Mouse (Mus musculus) Muller cell, postnatal 12 days (primary cell): ENCODE measurements around the gene Btnl2.
A peak's percentile ranks its signal among the peaks of the same experiment; 100 is the strongest.

Experiments
- DNase-seq: peaks from one replicate; pipeline ENCODE4 v3.0.0-alpha.2; 2015; ENCODE audit errors: inconsistent ontology term

Btnl2 gene

DNA sequence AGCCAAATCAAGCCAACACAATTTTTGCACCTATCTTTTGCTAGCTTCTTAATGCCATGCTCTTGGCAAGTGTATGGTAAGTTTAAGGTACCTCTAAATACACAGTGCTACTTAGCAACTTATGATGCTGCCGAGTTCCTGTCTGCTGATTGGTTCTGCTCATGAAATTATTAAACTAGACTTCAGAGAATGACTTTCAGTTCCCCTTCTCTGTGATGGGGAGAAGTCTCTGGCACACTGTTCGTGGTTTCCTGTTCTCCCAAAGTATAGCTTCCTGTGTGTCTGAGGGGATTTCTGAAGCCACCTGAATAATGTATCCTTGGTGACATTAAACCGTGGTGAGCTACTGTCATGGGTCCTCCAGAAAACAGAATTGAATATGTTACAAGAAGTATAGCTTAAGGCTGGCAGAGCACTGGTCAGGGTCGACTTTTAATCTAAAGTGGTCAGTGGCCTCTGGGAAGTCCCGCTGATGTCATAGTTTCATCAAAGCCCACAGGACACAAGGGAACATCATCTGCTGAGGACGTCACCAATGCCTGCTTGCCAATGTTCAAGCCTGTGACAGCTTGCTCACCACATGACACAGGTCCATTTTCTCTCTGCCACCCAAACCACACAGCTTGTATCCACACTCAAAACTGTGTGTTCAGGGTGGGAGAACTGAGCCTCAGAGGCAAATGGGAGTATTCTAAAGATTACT lies 6.9 kb upstream of the Btnl2 start:
- peak; percentile 4 for DNase-seq

DNA sequence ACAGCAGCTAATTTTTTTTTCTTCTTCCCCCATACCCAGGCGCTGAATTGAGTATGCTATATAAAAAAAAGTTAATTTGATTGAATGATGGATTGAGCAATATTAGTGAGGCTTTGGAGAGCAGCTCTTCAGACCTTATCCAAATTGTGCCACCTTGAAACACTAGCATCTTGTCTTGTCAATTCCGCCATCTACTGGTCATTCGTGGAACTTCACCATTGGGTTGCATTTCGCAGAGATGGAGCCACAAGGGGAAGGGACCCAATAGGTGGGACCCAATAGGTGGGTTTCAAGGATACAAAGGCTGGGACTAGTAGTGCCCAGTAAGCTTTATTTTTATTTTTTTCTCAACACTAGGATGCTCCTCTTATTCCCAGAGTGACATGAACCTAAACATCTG lies 5.2 kb upstream of the Btnl2 start:
- peak; percentile 35 for DNase-seq

DNA sequence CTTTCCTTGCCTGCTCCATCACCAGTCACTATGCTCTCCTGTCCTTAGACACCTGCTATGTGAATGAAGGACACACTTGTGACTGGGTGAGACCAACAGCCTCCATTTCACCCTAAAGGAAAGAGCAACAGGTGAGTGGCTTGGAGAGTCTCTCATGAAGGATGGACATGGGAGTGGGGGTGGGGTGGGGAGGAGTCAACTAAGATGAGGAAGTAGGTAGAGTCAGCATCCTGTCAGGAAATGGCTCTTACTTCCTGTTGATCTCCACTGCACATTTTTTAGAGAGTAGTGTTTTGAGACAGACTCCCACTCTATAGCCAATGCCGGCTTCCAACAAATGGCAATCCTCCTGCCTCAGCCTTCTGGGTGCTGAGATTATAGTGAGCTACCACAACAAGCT lies 318 bp downstream of the Btnl2 start:
- DNase-seq: no peak

- DNase-seq: no peak
Observed at GRCm38 (mm10) chr17:34362954-34363546, 8.4 kb downstream of the Btnl2 start.

GRCm38 (mm10) chr17:34363676-34364310 lies 9.2 kb downstream of the Btnl2 start:
- DNase-seq: no peak

GRCm38 (mm10) chr17:34365031-34365430 lies 10.4 kb downstream of the Btnl2 start:
- no peak for DNase-seq

GRCm38 (mm10) chr17:34370563-34370962 lies 15.9 kb downstream of the Btnl2 start:
- no peak for DNase-seq

- no peak for DNase-seq
Observed at GRCm38 (mm10) chr17:34373055-34373709, 18.6 kb downstream of the Btnl2 start.

DNA sequence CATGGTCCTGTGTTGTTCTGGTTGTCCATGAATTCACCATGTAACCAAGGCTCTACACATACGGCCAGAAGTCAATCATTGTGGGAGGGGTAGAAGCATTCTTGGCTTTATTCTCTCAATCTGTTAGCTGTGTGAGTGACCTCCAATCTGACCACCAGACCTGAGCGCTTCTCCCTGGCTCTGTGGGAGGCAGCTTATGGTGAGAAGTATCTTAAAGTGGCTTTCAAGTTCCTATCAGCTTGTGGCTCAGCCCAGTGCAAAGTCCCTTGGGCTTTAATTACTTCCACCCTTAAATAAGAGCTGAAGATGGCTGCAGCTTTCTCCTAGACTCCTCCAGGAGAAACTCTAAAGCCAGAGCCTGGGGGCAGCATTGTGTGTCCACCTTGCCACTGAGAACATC lies 22.2 kb downstream of the Btnl2 start, which contains the start of gene Btnl1:
TSS of gene Btnl1 (plus strand) at position 286 of the 400 bp plus-strand sequence.
- DNase-seq: no peak

DNA sequence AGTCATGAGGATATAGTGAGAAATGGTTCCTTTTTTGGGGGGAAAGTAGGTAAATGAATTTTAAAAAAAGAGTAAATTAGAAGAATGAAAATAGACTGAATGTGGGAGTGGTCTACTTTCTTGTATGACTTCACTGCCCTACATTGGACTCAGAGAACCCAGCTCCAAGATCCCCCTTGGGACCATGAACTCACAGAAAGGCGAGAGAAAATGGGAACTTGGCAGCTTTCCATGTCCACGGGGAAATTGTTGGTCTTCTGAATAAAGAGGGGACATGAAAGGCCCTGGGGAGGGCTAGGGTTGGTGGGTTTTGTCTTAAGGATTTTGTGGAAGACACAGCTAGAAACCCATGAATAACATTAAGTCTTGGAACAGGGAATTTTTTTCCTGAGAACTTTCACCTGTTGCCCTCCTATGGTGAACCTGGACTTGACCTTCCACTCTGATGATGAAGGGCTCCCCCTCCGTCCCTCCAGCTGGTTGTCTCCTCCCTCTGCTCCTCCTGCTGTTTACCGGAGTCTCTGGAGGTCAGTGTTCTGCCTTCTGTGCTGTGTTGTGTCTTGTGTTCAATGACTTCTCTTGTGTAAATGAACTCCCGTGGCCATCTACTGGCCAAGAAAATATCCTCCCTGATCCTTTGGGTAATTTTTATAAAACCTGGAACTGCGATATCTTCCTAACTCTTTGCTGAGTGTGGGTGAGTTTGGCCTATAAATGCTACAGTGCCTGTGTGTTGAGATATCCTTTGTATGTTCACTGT lies 23.0 kb downstream of the Btnl2 start:
- DNase-seq: no peak

DNA sequence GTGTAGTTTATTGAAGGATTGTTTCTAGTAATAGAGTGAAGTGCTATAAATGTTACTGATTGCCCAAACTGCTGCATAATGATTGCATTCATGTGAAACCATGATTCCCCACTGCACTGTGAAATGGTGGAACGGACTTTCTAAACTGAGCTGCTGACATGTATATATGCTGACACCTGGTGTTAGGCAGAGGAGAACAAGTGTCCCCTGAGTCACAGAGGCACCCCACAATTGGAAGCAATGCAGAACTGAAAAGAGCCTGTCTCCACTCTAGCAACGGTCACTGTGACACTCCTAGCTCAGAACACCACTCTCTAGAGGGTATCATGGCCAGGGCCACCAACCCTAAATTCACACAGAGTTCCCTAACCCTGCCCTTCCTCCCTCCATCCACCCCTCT lies 24.1 kb downstream of the Btnl2 start:
- no peak for DNase-seq

- no peak for DNase-seq
Observed at GRCm38 (mm10) chr17:34379451-34379850, 24.8 kb downstream of the Btnl2 start.

- DNase-seq: no peak
Observed at GRCm38 (mm10) chr17:34381876-34382275, 27.3 kb downstream of the Btnl2 start.

GRCm38 (mm10) chr17:34383212-34383611 lies 28.6 kb downstream of the Btnl2 start:
- DNase-seq: no peak

- no peak for DNase-seq
Observed at GRCm38 (mm10) chr17:34384699-34385098, 30.1 kb downstream of the Btnl2 start.

GRCm38 (mm10) chr17:34386656-34387055 lies 32.0 kb downstream of the Btnl2 start:
- no peak for DNase-seq

- DNase-seq: no peak
Observed at GRCm38 (mm10) chr17:34388513-34388912, 33.9 kb downstream of the Btnl2 start.

DNA sequence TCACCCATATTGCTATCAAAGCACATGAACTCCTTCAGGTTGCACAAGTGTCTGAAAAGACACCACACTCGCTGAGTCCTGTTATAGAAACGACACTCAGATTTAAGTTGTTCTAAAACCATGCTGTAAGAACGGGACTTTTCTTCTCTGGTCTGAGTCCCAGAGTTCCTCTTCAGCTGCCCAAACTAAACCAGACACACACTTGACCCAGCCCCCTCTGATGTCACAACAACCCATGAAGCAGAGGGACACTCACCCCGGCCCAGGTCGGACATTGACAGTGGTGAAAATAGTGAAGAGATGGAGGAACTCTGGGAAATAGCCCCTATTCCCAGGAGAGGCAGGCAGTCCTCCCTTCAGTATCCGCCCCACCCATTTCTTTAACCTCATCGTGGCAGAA lies 36.9 kb downstream of the Btnl2 start:
- DNase-seq: no peak

- peak; percentile 61 for DNase-seq
Observed at GRCm38 (mm10) chr17:34392321-34392720, 37.7 kb downstream of the Btnl2 start.

DNA sequence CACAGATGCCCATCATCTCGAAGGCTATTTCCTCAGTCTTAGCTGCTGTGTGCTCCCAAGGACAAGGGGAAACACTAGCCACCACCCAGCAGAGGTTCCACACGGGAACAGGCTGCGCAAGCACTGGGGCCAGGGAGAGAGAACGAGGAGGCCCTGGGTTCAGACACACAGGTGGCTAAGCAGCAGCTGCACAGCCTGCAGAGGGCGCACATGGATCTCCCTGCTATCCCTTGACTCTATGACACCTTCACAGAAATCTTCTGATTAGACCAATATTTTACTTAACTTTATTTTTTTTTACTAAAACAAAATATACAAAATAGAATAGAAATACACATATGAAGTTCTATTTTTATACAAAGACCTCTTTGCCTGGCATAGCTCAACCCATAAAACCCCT lies 42.7 kb downstream of the Btnl2 start:
- no peak for DNase-seq

GRCm38 (mm10) chr17:34398058-34398710 lies 43.6 kb downstream of the Btnl2 start:
- DNase-seq: peak; percentile 73
